Mouse (Mus musculus): ENCODE measurements around the gene Luzp1.

Gene Luzp1

DNA sequence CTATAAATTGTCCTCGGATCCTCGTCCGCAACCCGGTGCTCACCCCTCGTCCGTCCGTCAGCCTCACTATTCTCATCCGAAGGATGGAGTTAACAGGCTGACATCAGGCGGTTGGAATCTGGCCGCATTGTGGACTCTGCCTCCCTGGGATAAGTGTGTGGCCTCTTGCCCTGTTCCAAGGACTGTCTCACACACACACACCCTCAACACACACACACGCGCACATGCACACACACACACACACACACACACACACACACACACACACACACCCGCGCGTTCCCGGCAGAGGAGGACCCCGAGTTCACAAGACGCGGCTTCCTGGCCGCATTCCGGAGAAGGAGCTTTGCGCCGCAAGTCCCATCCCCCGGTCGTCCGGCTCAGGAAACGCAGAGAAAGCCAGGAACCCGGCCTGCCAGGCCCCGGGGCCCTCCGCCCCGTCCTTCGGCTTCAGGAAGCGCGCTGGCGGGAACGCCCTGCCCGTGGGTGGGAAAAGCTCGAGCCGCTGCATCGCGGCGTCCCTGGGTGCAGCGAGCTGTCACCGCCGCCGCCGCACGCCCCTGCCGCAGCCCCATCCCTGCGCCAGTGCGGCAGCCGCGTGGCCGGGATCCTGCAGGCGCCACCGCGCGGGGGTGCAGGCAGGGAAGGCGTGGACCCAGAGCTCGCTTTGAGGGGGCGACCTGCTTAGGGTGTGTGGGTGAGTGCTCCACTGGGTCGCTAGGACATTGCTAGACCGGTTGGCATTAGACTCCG lies 7.3 kb upstream of the Luzp1 start, which contains the start of gene 6030445D17Rik:
6030445D17Rik (plus strand) TSS at position 165 of the 753 bp plus-strand sequence.
- DNase-seq (ENCODE audit: low spot score in 2 of 2): peak; percentile 22 to 45

DNA sequence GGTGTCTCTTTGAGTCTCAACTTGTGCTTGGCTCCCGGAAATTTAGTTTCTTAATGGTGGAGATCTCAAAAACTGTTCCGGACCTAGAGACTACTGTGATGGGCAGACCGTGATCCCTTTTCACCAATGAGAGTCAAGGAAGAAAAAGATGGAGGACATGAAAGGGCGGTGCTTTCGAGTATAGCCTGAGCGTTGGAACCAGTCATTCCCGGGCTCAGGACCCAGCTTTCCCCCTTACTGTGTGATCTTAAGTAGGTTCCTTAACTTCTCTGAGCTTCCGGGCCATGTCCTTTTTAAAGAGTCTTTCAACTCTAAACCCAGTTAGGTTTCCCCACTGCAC lies 6.8 kb upstream of the Luzp1 start:
- DNase-seq (ENCODE audit: low spot score in 2 of 2): no peak

DNA sequence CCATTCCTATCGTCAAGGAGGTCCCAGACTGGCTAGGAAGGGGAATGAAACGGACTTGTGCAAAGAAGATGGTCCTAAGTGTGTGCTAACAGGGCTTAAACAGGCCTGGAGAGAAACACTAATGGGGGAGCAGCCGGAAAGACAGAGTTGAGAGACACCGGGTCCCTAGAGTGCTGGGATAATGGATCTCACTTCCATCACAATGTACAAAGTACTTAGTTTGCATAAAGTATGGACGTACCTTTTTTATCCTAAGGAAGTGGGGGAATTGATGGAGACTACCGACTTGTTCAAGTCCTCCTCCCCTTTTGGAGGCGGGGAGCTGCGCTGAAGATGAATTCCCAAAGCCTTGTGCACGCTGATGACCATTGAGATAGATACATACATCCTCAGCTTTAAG lies 6.1 kb upstream of the Luzp1 start:
- DNase-seq (ENCODE audit: low spot score in 2 of 2): no peak

DNA sequence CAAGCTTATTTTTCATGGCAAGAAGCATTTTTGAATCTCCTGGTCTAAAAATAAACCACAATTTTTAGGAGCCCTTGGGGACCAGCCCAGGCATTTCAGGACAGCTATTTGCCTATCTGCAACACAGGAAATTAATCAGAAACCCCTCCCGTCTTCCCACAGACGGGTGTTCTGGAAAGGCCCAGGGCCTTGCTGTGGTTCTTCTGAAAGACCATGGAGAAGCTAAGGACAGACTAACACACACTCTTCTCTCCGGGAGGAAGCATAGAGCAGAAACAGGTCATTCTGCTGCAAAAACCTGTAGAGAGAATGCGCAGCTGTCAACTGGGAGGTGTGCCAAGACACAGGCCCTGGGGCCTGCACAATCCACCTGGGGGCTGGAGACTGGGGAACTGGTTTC lies 3.3 kb upstream of the Luzp1 start:
- DNase-seq (ENCODE audit: low spot score in 2 of 2): no peak

DNA sequence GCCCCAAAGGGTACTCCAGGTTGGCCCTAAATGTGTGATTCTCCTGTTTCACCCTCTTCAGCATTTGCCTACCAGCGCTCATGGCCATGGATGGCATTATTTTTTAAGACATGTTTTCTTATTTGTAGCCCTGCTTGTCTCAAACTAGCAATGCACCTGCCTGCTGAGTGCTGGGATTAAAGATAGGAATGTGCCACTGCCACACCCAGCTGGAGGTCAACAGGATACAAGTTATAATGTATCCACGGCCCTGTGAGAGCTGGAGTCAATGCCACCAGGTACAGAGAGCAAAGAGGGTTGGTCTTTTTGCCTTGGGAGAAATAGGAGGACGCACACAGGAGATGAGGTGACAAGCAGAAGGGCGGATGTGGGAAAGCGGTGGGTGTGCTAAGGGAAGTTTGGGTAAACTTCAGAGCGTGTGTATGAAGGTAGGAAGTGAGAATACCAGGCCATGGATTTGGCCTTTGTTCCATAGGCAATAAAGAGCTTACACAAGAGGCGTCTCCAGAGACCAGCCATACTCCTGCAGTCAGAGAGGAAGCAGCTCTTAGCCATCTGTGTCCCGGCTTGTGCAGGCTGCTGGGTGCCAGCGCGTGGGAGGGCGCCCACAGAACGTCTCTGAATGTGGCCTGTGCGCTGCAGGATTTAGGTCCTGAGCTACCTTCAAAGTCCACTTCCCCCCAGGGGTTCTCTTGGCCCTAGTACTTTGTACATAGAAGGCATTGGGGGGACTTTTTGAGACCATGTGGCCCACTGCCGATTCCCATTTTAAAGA lies 821 bp upstream of the Luzp1 start:
- no peak for DNase-seq (ENCODE audit: low spot score in 2 of 2)

DNA sequence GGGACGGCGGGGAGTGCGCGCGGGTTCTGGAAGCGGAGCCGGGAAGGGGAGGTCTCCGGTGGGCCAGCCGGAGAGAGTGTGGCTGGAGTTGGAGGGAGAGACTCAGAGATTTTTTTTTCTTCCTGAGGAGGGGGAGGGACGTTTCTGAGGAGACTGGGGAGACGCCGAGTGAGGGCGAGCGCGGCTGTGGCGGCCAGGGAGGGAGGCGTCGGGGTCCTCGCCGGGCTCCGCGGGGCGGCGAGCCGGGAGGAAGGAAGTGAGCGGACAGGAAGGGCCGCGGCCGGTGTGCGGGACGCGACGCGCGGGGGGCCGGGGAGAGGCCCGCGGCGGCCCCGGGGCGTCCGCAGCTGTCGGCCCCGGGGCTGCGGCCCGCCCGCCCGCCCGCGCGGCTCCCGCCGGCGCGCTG lies 383 bp downstream of the Luzp1 start:
- DNase-seq (ENCODE audit: low spot score in 2 of 2): peak in 1 of 2 experiments; percentile 10

DNA sequence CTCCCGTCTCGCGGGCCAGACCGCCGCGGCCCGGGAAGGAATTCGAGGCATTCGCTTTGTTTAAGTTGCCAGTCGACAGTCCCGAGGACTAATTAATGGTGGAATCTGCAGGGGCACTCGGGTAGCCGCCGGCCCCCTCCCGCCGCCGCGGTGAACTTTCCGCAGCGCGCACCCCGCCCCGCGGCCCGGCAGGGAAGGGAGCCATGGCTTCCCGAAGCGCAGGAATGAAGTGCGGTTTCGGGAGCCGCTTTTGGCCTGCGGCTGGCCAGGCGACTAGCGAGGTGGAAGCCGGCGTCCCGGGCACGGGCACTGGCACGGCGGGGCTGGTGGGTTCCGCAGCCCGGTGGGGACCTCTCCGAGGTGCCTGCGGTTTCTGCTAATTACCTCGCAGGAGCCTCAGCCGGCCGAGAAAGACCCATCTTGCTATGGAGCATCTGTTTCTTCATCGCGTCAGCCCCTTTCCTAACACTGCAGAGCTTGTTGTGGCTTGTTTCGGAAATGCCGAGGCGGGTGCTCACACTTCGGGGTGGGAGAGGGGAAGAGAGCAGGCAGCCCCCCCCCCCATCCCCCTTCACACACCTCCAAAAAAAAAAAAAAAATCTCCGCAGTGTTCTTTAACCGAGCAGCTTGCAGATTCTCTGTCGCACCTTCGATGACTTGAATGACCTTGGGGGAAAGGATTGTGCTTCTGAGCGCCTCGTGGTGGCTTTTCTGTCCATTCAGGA lies 948 bp downstream of the Luzp1 start:
- peak; percentile 31 to 42 for DNase-seq (ENCODE audit: low spot score in 2 of 2)

DNA sequence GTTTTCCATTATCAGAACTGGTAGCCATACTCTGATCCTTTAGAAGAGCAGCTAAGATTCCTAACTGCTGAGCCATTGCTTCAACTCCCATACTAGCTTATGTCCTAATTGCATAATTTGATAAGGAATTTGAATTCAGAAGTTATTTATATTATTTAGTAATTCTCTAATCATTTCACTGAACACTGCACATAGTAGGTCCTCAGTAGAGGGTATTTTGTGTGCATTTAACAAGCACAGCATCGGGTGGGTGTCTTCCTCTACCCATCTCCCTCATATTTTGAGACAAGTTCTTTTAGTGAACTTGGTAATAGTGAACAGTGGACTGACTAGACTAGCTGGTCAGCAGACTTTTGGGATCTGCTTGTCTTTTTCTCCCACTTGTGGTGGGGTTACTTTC lies 7.1 kb downstream of the Luzp1 start:
- no peak for DNase-seq (ENCODE audit: low spot score in 2 of 2)

DNA sequence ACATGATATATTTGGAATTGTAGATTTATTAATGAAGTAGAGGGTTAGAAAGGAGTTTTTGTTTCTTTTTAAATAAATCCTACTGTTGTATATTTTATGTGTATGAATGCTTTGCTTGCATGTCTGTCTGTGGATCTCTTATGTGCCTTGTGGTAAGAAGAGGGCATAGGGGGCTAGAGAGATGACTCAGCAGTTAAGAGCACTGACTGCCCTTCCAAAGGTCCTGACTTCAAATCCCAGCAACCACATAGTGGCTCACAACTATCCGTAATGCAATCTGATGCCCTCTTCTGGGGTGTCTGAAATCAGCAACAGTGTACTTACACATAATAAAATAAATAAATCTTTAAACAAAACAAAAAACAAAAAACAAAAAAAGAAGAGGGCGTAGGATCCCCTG lies 17.0 kb downstream of the Luzp1 start:
- no peak for DNase-seq (ENCODE audit: low spot score in 2 of 2)

DNA sequence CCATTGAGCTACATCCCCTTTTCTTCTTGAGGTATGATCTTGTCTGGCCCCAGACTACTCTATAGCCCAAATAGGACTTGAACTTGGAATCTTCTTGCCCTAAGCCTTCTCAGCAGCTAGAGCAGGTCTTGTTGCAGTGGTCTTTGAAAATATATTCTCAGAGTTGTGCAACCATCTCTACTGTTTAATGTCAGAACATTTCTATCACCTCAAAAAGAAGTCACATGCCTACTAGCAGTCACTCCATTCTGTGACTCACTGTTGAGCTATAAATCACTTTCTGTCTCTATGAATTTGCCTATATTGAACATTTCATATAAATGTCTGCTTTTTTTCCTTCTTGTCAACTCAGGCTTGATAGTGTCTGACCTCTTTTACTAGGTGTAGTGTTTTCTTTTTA lies 26.4 kb downstream of the Luzp1 start:
- no peak for DNase-seq (ENCODE audit: low spot score in 2 of 2)

DNA sequence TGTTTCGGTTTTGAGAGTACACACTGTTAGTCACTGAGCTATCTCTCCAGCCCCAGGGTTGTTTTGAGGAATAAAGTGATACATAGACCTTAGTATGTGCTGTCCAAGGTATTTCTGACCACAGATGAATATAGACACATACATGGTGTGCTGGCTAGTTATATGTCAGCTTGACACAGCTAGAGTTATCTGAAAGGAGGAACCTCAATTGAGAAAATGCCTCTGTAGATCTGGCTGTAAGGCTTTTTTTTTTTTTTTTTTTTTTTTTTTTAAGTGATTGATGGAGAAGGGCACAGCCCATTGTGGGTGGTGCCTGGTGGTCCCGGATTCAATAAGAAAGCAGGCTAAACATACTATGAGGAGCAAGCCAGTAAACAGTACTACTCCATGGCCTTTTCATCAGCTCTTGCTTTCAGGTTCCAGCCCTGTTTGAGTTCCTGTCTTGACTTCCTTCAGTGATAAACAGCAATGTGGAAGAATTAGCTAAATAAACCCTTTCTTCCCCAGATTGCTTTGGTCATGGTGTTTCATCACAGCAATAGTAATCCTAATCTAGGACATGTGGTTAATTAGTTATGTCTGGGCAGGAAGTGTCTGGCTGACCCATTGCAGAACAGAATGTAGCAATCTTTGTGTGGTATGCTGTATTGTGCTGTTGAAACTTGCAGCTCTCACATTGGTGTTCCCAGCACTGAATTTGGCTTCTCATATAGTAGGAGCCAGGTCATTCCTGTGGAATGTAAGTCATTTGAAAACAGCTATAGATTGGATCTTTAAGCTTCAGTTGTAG lies 36.1 kb downstream of the Luzp1 start:
- DNase-seq (ENCODE audit: low spot score in 2 of 2): no peak

DNA sequence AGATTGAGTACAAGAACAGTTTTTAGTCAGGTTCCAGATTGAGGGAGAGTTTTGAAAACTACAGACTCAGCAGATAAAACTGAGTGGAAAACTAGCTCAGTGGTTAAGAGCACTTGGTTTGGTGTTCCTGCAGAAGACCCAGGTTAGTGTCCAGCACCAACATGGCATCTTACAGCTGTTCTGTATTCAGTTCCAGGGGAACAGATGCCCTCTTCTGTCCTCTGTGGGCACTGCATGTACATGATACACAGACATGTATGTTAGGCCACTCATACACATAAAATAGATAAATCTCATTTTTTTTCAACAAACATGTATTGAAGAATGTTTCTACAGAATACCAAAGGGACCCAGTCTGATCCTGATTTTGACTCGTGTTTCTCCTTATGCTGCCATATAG lies 40.3 kb downstream of the Luzp1 start:
- peak in 1 of 2 experiments; percentile 51 for DNase-seq (ENCODE audit: low spot score in 2 of 2)

DNA sequence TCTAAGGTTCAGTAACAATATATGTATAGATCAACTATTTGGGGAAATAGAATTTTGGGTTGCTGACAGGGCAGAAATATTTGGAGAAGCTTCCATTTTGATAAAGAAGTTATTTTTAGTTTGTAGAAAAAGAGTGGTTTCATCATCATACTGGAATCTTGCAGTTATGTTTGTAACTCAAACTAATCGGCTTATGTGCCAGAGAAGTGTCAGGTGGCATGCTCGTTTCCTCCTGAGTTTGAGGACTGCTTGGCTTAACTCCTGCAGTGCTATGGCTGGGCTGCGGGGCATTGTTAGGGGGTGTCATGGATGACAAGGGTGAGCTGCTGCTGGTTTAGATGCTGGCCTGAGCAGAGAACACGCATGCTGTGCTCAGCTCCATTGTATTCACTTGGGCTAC lies 42.1 kb downstream of the Luzp1 start:
- no peak for DNase-seq (ENCODE audit: low spot score in 2 of 2)

DNA sequence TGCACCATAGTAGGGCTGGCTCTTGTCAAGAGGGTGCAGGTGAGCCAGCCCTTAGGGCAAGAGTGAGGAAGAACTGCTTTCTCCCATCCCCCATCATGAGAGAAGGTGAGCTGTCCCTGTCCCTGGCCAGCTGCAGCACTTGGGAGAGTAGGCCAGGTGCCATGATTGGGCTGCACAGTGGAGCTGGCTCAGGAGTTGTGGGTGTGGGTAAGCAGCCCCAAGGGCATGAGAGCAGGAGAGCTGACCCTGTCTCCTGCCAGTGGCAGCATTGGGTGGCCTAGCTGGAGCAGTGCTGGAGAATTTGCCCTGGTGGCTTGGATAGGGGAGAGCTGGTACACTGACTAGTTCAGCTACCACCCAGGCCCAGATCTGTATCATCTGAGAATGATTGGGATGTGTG lies 43.3 kb downstream of the Luzp1 start:
- no peak for DNase-seq (ENCODE audit: low spot score in 2 of 2)

DNA sequence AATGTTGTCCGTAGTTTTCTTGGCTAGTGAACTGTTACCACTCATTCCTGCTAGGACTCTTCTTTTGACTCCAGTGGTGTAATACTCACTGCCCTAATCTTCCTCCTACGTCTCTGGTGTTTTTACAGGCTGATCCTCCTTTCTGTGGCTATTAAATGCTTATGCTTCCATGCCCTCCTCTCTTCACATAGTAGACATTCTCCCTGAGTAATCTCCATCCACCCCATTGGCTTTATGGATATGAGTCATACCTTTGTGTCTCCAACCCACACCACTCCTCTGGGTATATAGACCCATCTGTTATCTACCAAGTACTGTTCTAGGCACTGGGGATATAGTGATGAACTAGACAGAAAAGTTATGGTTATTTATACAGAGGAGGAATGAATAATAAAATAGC lies 48.6 kb downstream of the Luzp1 start:
- no peak for DNase-seq (ENCODE audit: low spot score in 2 of 2)

DNA sequence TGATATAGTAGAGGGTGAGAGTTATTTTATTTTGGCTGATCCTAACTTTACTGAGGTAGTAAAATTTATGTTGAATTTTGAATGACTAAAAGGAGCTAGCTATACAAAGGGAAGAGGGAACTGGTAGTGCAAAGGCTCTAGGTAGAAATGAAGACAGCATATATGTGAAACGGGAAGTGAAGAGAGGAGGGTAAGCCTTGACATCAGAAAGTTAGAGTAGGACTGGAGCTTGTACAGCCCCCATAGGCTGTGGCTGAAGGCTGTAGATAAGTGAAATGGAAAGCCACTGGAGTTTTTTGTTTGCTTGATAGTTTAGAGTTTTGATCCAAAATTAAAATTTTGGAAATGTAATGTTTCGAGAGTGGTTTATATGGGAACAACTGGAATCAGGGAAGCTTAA lies 49.0 kb downstream of the Luzp1 start:
- DNase-seq (ENCODE audit: low spot score in 2 of 2): no peak

DNA sequence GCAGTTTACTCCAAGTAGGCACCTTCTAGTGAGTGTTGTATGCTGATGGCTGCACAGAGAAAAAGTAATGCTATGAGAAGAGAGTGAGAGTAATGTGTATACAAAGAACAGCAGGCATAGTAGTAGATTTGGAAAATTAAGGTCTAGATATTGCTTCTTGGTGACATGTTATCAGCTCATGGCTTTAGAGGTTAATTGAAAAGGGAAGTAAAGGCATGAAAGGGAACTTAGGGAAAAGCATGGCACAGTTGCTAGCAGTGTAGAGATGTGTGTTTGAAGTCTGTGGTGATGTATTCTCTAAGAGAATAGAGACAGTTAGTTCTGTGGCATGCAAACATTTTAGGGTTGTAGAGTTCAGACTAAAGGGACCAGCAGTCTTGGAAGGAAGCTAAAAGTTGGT lies 50.3 kb downstream of the Luzp1 start:
- DNase-seq (ENCODE audit: low spot score in 2 of 2): no peak

DNA sequence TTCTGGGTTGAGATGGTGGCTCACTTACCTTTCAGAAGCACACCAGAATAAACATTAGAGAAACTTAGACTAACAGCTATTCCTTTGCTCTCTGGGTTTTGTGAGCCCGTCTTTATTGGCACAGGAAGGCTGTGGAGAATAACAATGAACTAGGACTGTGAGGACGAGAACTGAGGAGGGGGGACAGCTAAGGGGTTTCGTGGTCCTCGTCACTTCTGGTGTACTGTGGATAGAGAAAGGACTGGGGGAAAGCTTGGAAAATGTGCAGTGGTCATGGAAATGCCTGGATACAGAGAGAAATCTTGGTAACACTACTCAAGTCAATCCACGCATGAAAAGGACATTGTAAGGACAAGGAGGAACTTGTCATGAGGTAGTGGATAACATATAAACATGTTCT lies 52.3 kb downstream of the Luzp1 start:
- DNase-seq (ENCODE audit: low spot score in 2 of 2): no peak

DNA sequence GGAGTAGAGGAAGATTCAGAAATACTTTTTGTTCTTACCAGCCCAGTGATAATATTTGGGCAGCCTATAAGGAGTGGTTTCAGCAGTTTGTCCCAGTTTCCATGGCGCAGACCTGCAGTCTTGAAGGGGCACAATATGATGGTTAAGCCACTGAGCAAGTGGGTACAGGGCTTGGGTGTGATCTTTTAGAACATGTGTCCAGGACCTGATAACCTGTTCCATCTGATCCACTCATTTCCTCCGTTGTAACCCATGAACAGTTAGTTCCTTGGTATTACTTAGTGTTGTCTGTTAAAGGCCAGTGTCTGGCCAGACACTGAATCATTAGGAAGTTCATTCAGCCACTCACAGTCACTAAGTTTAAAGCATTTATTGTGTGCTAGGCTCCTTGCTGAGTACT lies 54.7 kb downstream of the Luzp1 start:
- no peak for DNase-seq (ENCODE audit: low spot score in 2 of 2)

DNA sequence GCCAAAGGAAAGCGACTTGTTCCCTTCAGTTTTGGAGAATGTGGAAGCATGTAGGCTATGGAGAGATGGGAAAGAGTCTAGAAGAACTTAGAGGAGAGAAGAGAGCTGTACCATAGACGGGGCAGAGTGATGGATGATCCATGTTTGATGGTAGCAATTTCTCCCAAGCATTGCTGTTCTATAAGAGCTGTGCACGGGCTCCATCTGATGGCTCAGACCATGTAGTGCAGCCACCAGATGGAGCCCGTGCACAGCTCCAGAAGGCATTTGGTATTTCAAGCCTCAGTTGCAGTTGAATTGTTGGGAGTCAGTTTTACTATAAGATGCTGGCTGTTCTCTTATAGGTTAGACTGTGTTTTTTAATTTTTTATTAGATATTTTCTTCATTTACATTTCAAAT lies 56.9 kb downstream of the Luzp1 start:
- peak; percentile 15 to 70 for DNase-seq (ENCODE audit: low spot score in 2 of 2)

DNA sequence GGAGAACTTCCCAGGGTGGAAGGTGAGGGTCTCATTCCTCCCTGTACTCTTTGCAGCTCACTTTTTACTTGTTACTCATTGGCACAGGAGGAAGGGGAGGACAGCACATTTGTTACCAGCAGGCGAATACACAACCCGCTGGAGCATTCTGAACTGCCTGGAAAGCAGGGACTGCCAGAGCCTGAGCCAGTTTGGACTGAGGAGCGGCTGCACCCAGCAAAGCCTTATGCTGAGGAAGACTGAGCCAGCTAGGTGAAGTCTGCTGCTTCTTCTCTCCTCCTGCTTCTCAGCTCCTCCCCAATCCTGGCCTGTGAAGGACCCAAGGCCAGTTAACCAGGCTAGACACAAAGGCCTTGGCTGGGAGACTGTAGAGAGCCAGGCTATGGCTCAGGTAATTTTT lies 75.6 kb downstream of the Luzp1 start:
- no peak for DNase-seq (ENCODE audit: low spot score in 2 of 2)

Measured in spleen, postnatal 10 days (tissue).